Mouse (Mus musculus) hindbrain, embryonic 16.5 days (tissue): ENCODE measurements around the gene Jmjd1c. TPM values are rescaled to one million over a fixed set of nuclear protein-coding genes. Genes with fewer than 3 reads are reported as not detected.
A peak's percentile ranks its signal among the peaks of the same experiment; 100 is the strongest.

Source experiments
- ATAC-seq: fragments of 200-750 bp; cut with Nextera tagmentation; 2 replicates; pipeline ENCODE4 v1.8.0; 2017; ENCODE audit warnings: moderate TSS enrichment, moderate library complexity
- H3K27ac ChIP-seq: fragments of 300-500 bp; sonication (generic); 2 replicates; pipeline ENCODE4 v1.5.1; 2014; ENCODE audit warnings: low read depth, mild to moderate bottlenecking, control low read depth, low read length, moderate library complexity
- H3K27me3 ChIP-seq: fragments of 300-500 bp; sonication (generic); replicated peaks from 2 replicates; pipeline ENCODE4 v1.6.1; 2014; ENCODE audit warnings: low read length; ENCODE audit not compliant: control insufficient read depth, insufficient read depth
- H3K36me3 ChIP-seq: fragments of 300-500 bp; sonication (generic); 2 replicates; pipeline ENCODE4 v1.6.1; 2014; ENCODE audit warnings: mild to moderate bottlenecking, low read length, moderate library complexity, mixed read lengths; ENCODE audit not compliant: control insufficient read depth, insufficient read depth
- H3K4me1 ChIP-seq: fragments of 300-500 bp; sonication (generic); 2 replicates; pipeline ENCODE4 v1.6.1; 2014; ENCODE audit warnings: low read depth, low read length; ENCODE audit not compliant: control insufficient read depth, insufficient read depth
- H3K4me2 ChIP-seq: fragments of 300-500 bp; sonication (generic); 2 replicates; pipeline ENCODE4 v1.6.1; 2014; ENCODE audit warnings: mild to moderate bottlenecking, low read length, control low read depth, moderate library complexity
- H3K4me3 ChIP-seq: fragments of 300-500 bp; sonication (generic); 2 replicates; pipeline ENCODE4 v1.5.1; 2014; ENCODE audit warnings: mild to moderate bottlenecking, low read length, control low read depth, moderate library complexity
- H3K9ac ChIP-seq: fragments of 300-500 bp; sonication (generic); 2 replicates; pipeline ENCODE4 v1.6.1; 2014; ENCODE audit warnings: low read depth, mild to moderate bottlenecking, control low read depth, low read length, moderate library complexity
- H3K9me3 ChIP-seq: fragments of 300-500 bp; sonication (generic); 2 replicates; pipeline ENCODE4 v1.6.1; 2014; ENCODE audit warnings: mild to moderate bottlenecking, low read length, moderate library complexity; ENCODE audit not compliant: control insufficient read depth
- WGBS: fragments of 180-500 bp; shearing (Covaris S2); extraction: QIAGEN DNeasy Blood & Tissue Kit; methylation state at CpG from one replicate; pipeline ENCODE4 v1.1.7; 2014; 5-methylcytosine and 5-hydroxymethylcytosine counted together
- polyA plus RNA-seq: library from polyadenylated mRNA; unstranded; fragments of >200 nt; fragmentation: Nextera tagmentation; extraction: Ambion mirVana; gene quantifications from 2 replicates; pipeline ENCODE4 v1.2.1, GENCODE M21; 2015

Jmjd1c gene
- polyA plus RNA-seq, 1 experiment from 2014 or later: 33.4 TPM

- no peak overlapping the region for H3K27ac ChIP-seq
- 78% methylated on average over 3 of the region's 3 CpGs for WGBS
- H3K9ac ChIP-seq: no peak overlapping the region
- H3K36me3 ChIP-seq: no peaks in the 10 kb centered on the region
- H3K4me2 ChIP-seq: no peak overlapping the region
- H3K4me1 ChIP-seq: no peaks in the 10 kb centered on the region
- no peaks in the 10 kb centered on the region for H3K9me3 ChIP-seq
- H3K27me3 ChIP-seq: no peaks in the 10 kb centered on the region
- no peak overlapping the region for H3K4me3 ChIP-seq
- no peak for ATAC-seq
Observed at GRCm38 (mm10) chr10:67176932-67177331, 81.0 kb downstream of the Jmjd1c start.

GRCm38 (mm10) chr10:67177410-67177809, 81.5 kb downstream of the Jmjd1c start:
- Histone ChIP-seq H3K9ac (no peak overlapping the region), H3K27ac (no peak overlapping the region), H3K27me3 (no peaks in the 10 kb centered on the region), H3K4me2 (no peak overlapping the region), H3K4me3 (no peak overlapping the region), H3K36me3 (no peaks in the 10 kb centered on the region), H3K4me1 (no peaks in the 10 kb centered on the region), H3K9me3 (no peaks in the 10 kb centered on the region)
- WGBS: 73% methylated on average over 4 of the region's 4 CpGs
- ATAC-seq: no peak

- WGBS: 93% methylated on average over 8 of the region's 8 CpGs
- Histone ChIP-seq H3K27me3 (no peaks in the 10 kb centered on the region), H3K36me3 (no peaks in the 10 kb centered on the region), H3K27ac (no peak overlapping the region), H3K4me1 (peaks cover 7% of the 10 kb centered on the region; the same call in 1 of the 2 replicates), H3K4me2 (no peak overlapping the region), H3K4me3 (no peak overlapping the region), H3K9me3 (no peaks in the 10 kb centered on the region), H3K9ac (no peak overlapping the region)
- no peak for ATAC-seq
Observed at GRCm38 (mm10) chr10:67180021-67180420, 84.1 kb downstream of the Jmjd1c start.

DNA sequence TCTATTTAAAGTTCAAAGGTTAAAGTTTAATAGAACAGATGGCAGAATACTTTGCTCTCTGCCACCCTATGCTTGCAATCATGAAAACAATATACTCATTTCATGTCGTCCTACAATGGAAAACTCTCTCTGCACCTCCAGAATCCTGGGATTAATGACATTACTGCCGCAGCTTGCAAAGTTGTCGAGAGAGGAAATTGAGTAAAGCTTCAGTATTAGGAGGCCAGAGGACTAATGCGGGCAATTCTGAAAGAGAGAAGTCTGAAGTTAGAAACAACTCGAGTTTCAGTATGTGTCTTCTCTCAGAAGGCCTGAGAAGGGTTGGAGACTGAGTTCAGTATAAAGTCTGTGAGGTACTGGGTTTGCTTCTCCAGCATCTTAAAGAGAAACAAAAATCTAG, 84.9 kb downstream of the Jmjd1c start:
- WGBS: 74% methylated on average over 5 of the region's 5 CpGs
- ATAC-seq: no peak

DNA sequence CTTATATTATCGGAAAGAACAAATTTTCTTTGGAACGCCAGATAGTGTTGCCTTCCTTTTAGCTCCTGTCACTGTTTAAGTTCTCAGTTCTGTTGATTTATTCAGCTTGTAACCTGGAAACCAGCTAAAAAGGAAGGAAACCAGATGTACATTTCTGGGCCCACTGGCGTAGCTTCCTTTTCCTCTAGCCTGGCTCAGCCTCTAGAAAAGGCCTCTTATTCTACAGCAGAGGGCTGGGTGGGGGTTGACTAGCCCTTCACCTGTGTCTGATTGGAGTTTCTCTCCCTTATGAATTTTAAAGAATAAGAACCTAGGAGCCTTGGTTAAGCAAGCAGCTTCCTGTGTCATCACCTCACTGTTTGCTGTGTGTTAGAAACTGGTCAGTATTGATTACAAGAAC, 86.7 kb downstream of the Jmjd1c start:
- 65% methylated on average over 3 of the region's 3 CpGs for WGBS
- Histone ChIP-seq H3K27me3 (no peaks in the 10 kb centered on the region), H3K4me3 (no peak overlapping the region), H3K9me3 (no peaks in the 10 kb centered on the region), H3K36me3 (no peaks in the 10 kb centered on the region), H3K27ac (no peak overlapping the region), H3K9ac (no peak overlapping the region), H3K4me2 (no peak overlapping the region), H3K4me1 (peaks cover 14% of the 10 kb centered on the region)
- no peak for ATAC-seq

More for the DNA sequence above, 84.9 kb downstream of the Jmjd1c start:
- H3K4me2 ChIP-seq: no peak overlapping the region
- H3K4me1 ChIP-seq: peaks cover 7% of the 10 kb centered on the region; the same call in 1 of the 2 replicates
- no peaks in the 10 kb centered on the region for H3K9me3 ChIP-seq
- no peaks in the 10 kb centered on the region for H3K36me3 ChIP-seq
- no peak overlapping the region for H3K9ac ChIP-seq
- no peak overlapping the region for H3K27ac ChIP-seq
- H3K4me3 ChIP-seq: no peak overlapping the region
- no peaks in the 10 kb centered on the region for H3K27me3 ChIP-seq

DNA sequence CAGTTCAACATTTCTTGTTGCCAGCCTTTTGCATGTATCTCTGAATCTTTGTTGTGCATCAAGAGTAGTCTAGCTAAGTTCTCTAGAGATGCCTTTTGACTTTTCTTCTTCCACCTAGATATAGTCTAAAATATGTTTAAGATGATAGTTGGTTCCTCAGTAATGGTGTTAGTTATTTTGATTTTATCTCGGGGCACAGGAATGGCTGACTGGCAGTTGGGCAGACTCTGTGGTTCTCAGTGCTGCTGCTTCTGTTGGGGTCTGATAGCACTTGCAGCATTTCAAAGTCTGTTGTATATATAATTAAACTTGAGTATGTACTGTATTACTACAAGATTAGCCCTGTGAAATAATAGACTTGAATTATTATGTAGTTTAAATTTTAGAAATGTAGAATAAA, 87.2 kb downstream of the Jmjd1c start:
- no peak for ATAC-seq
- Histone ChIP-seq H3K4me2 (no peak overlapping the region), H3K4me3 (no peak overlapping the region), H3K36me3 (no peaks in the 10 kb centered on the region), H3K9ac (no peak overlapping the region), H3K27ac (no peak overlapping the region), H3K9me3 (no peaks in the 10 kb centered on the region), H3K4me1 (peaks cover 16% of the 10 kb centered on the region), H3K27me3 (no peaks in the 10 kb centered on the region)
- 69% methylated on average over 1 of the region's 1 CpGs for WGBS

- no peak for ATAC-seq
- H3K27ac ChIP-seq: no peak overlapping the region
- H3K4me2 ChIP-seq: no peak overlapping the region
- H3K4me1 ChIP-seq: peaks cover 20% of the 10 kb centered on the region
- H3K9ac ChIP-seq: no peak overlapping the region
- H3K27me3 ChIP-seq: no peaks in the 10 kb centered on the region
- H3K4me3 ChIP-seq: no peak overlapping the region
- H3K9me3 ChIP-seq: no peaks in the 10 kb centered on the region
- no peaks in the 10 kb centered on the region for H3K36me3 ChIP-seq
- WGBS: 36% methylated on average over 3 of the region's 3 CpGs
Observed at GRCm38 (mm10) chr10:67184441-67185070, 88.6 kb downstream of the Jmjd1c start.

DNA sequence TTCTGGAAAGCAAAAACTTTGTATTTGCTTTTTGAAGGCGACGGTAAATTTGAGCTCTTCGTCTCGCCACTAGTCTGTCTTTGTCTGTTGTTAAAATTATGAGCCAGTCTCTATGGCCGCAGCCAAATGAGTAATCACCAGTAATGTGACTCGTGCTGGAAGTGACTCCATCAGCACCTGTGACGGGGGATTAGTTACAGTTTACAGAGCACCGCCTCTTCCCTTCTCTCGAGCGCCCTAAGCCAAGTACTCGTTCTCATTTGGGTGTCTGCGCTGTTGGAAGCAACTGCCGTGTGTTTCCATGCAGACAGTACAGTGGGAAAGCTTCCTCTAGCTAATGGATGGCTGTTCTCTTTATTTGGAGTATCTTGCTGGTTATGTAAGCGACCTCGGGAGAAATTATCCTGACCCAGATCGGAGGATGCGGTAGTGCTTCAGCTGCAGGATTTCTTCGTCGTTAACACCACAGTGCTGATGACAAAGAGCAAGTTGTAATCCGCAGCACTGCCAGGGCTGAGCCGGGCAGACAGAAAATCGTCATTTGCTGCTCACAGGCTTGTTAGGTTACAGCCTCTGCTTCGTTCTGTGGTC, 89.7 kb downstream of the Jmjd1c start:
- peak overlapping the region; percentile 71 for H3K9ac ChIP-seq
- H3K4me1 ChIP-seq: peaks cover 20% of the 10 kb centered on the region
- H3K36me3 ChIP-seq: no peaks in the 10 kb centered on the region
- peak; percentile 94 for ATAC-seq
- H3K27ac ChIP-seq: peak overlapping the region; percentile 96
- WGBS: 2% methylated on average over 23 of the region's 23 CpGs
- no peaks in the 10 kb centered on the region for H3K9me3 ChIP-seq
- no peaks in the 10 kb centered on the region for H3K27me3 ChIP-seq
- H3K4me3 ChIP-seq: peak overlapping the region; percentile 48
- H3K4me2 ChIP-seq: peak overlapping the region; percentile 65

DNA sequence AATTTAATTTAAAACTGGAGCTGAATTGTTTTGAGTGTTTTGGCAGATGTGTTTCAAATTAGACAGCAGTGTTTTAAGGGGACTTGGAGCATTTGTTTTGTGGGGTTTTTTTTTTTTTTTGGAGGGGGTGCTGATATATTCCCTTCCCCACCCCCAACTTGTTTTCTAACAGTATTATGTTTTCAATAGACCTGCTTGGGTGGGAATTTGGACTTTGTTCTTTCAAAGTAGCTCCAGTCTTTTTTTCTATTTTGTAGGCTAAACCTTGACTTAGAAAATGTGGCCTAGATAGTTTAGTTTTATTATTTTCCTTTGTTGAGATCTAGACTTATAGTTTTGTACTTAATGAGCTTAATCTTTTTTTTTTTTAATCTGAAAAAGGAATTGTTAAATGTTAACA, 90.6 kb downstream of the Jmjd1c start:
- Histone ChIP-seq H3K27me3 (no peaks in the 10 kb centered on the region), H3K36me3 (no peaks in the 10 kb centered on the region), H3K9ac (no peak overlapping the region; the same call in 1 of the 2 replicates), H3K27ac (peak overlapping the region; percentile 68; the same call in 1 of the 2 replicates), H3K9me3 (no peaks in the 10 kb centered on the region), H3K4me2 (peak overlapping the region; percentile 65), H3K4me3 (peak overlapping the region; percentile 48), H3K4me1 (peaks cover 20% of the 10 kb centered on the region)
- no peak for ATAC-seq
